Mouse (Mus musculus) spleen, adult 2 months (tissue): ENCODE results near the gene Gm26657. TPM values are rescaled to one million over a fixed set of nuclear protein-coding genes. Genes with fewer than 3 reads are reported as not detected.

Source experiments
- DNase-seq, 2 experiments: peaks; one replicate each; pipeline versions ENCODE4 v3.0.0 to v3.0.0-alpha.2; 2012 to 2021; ENCODE audit warnings: low spot score in 2 of 2, low read depth in 1 of 2
- H3K27ac ChIP-seq: fragments of 200-500 bp; 2 replicates; pipeline ENCODE4 v1.5.1; 2012; ENCODE audit warnings: low read length, inconsistent platforms; ENCODE audit not compliant: insufficient read depth
- H3K27me3 ChIP-seq: fragments of 200-500 bp; 2 replicates; pipeline ENCODE4 v1.6.1; 2012; ENCODE audit warnings: mild to moderate bottlenecking, moderate library complexity, low read length, inconsistent platforms; ENCODE audit not compliant: control insufficient read depth, insufficient read depth
- H3K36me3 ChIP-seq: fragments of 200-500 bp; 2 replicates; pipeline ENCODE4 v1.6.1; 2012; ENCODE audit warnings: mild to moderate bottlenecking, low read length, inconsistent platforms; ENCODE audit not compliant: control insufficient read depth, insufficient read depth
- H3K4me1 ChIP-seq: fragments of 200-500 bp; 2 replicates; pipeline ENCODE4 v1.6.1; 2011; ENCODE audit warnings: inconsistent platforms; ENCODE audit not compliant: control insufficient read depth, insufficient read depth, insufficient read length
- H3K4me3 ChIP-seq: fragments of 200-500 bp; 2 replicates; pipeline ENCODE4 v1.5.1; 2011; ENCODE audit warnings: mild to moderate bottlenecking, inconsistent platforms; ENCODE audit not compliant: insufficient read depth, insufficient read length; ENCODE audit errors: extremely low read depth
- CTCF ChIP-seq: fragments of 200-500 bp; IDR thresholded peaks from 2 replicates; pipeline ENCODE4 v1.5.1; 2011; ENCODE audit warnings: mild to moderate bottlenecking, inconsistent platforms; ENCODE audit not compliant: insufficient read depth, insufficient read length, insufficient replicate concordance; ENCODE audit errors: extremely low read depth
- POLR2A ChIP-seq: fragments of 200-500 bp; IDR thresholded peaks from 2 replicates; pipeline ENCODE4 v1.6.1; 2011; ENCODE audit warnings: low read depth, low read length, inconsistent platforms
- WGBS: fragments of 180-500 bp; shearing (Covaris S2); methylation state at CpG from one replicate; pipeline ENCODE4 v1.1.7; 2018; 5-methylcytosine and 5-hydroxymethylcytosine counted together
- polyA plus RNA-seq: library from polyadenylated mRNA; depleted of rRNA; stranded (reverse); fragments of >200 nt; gene quantifications from 2 replicates; pipeline ENCODE4 v1.2.3, GENCODE M21; 2012

Gm26657 gene
- polyA plus RNA-seq, 1 experiment, result not detected

DNA sequence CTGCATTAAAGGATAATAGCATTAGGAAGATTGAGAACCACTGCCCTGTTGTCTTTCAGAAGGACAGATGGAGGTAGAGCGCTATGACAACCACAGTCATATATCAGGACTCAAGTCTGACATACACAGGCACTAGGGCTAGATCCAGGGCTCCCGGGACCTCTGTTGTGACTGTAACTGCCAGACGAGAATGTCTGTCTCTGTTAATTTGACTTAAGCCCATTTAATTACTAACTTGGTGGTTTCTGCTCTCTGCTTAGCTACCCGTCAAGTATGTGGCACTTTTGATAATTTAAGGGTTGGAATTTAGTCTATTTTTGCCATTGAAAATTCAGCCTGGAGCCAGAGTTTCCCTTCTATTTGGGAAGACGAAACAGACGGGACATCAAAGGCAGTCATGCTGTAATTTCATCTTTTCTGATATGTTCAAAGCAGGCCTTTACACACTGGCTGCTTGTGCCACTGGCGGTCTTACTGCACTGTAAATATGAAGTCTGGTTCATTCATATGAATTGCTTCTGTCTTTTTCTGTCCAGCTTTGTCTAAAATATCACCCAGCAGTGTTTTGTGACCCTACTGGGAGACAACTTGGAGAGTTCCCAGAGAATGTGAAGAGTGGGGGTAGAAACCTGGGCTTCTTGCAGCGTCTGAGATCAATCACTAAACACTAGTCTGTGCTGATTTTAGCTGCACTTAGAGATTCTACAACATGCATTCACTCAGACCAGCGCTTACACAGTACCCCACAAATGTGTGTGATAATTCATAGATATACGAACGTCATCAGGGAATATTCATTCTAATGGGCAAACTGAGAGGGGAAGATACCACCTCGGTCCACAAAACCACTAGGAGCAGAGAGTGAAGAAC is 21.1 kb upstream of the Gm26657 start:
- 84% methylated on average over 12 of the region's 12 CpGs for WGBS
- DNase-seq, result no peak

DNA sequence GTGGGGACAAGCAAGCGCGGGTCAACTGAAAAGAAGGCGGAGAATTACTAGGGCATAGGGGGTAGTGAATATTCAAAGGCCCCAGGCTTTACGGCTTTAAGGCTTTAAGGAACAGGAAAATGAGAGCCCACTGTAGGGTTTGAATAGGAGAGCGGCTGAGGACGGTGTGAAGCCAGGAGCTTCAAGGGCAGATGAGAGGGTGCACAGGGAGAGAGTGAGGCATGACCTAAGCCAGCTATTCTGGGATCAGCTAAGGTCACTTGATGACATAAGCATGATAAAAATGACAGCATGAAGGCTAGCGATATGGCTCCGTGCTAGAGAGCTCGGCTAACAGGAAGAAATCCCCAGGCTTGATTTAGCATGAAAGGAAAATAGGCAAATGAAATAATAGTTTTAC is 20.4 kb upstream of the Gm26657 start:
- Histone ChIP-seq H3K4me3 (no peak overlapping the region), H3K27me3 (no peaks in the 10 kb centered on the region), H3K36me3 (no peaks in the 10 kb centered on the region), H3K27ac (no peak overlapping the region), H3K4me1 (no peaks in the 10 kb centered on the region)
- DNase-seq, result no peak
- TF ChIP-seq CTCF (no peak), POLR2A (no peak)
- 77% methylated on average over 9 of the region's 9 CpGs for WGBS

More for the DNA sequence above, 21.1 kb upstream of the Gm26657 start:
- no peaks in the 10 kb centered on the region for H3K36me3 ChIP-seq
- no peak for TF ChIP-seq CTCF
- no peak for TF ChIP-seq POLR2A
- no peaks in the 10 kb centered on the region for H3K4me1 ChIP-seq
- H3K27ac ChIP-seq, result no peak overlapping the region
- no peaks in the 10 kb centered on the region for H3K27me3 ChIP-seq
- H3K4me3 ChIP-seq, result no peak overlapping the region

DNA sequence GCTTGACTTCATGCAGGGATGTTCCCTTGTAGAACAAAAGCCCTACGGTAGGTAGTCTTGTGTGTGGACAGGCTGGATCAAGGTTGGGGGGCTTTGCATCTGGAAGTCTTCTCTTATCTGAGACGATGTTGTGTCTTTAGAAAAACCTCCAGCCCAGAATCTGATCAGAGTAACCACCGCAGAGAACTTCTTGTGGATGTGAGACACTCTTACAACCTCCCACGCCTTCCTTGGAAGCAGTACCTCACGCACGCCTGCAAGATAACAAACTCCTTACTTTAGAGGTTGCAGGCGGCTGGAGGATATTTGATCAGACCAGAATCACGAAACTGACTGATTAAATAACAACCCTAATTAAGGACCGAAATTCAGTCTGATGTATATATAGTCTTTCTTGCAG is 19.5 kb upstream of the Gm26657 start:
- Histone ChIP-seq H3K27me3 (no peaks in the 10 kb centered on the region), H3K4me1 (no peaks in the 10 kb centered on the region), H3K27ac (no peak overlapping the region), H3K36me3 (no peaks in the 10 kb centered on the region), H3K4me3 (no peak overlapping the region)
- no peak for DNase-seq
- 78% methylated on average over 9 of the region's 9 CpGs for WGBS
- TF ChIP-seq CTCF (no peak), POLR2A (no peak)

DNA sequence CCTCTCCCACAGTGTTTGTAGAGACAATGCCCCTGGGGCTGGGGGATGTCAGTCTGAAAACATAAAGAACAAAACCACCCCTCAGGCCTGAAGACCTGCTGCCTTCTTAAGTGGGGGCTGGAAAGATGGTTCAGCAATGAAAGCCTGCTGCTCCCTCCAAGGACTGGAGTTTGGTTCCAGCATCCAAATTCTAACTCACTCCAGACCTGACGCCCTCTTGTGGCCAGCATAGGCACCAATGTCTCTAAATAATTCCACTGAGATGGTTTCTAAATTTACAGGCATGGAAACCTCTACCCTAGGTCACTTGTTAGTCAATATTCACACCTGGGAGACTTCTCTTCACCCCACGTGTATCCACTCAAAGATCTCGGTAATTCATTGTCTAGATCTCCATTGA is 18.4 kb upstream of the Gm26657 start:
- Histone ChIP-seq H3K36me3 (no peaks in the 10 kb centered on the region), H3K4me1 (no peaks in the 10 kb centered on the region), H3K27ac (no peak overlapping the region), H3K27me3 (no peaks in the 10 kb centered on the region), H3K4me3 (no peak overlapping the region)
- no peak for DNase-seq
- TF ChIP-seq CTCF, result peak; percentile 30; the same call in 1 of the 2 replicates
- no peak for TF ChIP-seq POLR2A
- WGBS, result 28% methylated on average over 3 of the region's 3 CpGs

DNA sequence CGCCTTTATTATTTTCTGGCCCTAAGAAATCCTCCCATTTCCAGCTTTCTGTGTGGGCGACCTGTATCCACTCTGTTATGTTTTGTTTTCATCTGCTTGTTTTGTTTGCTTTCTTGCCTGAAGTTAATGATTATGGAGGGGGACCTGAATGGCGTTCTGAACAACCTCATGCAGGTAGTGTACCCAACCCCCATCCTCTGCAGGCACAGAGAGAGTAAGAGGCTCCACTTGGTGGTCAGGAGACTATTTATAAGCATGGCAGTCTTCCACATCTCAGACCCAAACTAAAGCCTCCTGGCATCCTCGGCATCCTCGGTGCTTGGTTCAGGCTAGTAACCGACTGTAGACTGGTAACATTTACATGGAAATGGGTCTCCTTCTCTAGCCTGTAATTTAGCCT is 17.5 kb upstream of the Gm26657 start:
- H3K4me3 ChIP-seq, result no peak overlapping the region
- no peak overlapping the region for H3K27ac ChIP-seq
- H3K27me3 ChIP-seq, result no peaks in the 10 kb centered on the region
- no peak for TF ChIP-seq CTCF
- TF ChIP-seq POLR2A, result no peak
- no peaks in the 10 kb centered on the region for H3K36me3 ChIP-seq
- 79% methylated on average over 6 of the region's 6 CpGs for whole genome bisulfite sequencing
- no peak for DNase-seq
- H3K4me1 ChIP-seq, result no peaks in the 10 kb centered on the region

DNA sequence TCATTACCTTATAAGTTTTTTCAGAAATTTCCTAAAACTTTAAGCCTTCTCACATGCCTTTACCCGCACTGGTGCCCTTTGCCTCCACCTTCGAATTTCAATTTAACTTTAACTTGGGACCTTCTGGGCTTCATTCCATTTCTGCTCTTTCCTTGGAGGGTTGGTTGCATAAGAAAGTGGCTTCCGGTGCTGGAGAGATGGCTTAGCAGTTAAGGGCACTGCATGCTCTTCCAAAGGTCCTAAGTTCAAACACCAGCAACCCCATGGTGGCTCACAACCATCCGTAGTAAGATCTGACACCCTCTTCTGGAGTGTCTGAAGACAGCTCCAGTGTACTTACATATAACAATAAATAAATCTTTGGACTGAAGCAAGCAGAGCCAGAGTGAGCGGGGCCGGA is 16.6 kb upstream of the Gm26657 start:
- TF ChIP-seq POLR2A (no peak), CTCF (no peak)
- Histone ChIP-seq H3K27ac (no peak overlapping the region), H3K4me1 (no peaks in the 10 kb centered on the region), H3K36me3 (no peaks in the 10 kb centered on the region), H3K4me3 (no peak overlapping the region), H3K27me3 (no peaks in the 10 kb centered on the region)
- 89% methylated on average over 6 of the region's 6 CpGs for whole genome bisulfite sequencing
- no peak for DNase-seq

DNA sequence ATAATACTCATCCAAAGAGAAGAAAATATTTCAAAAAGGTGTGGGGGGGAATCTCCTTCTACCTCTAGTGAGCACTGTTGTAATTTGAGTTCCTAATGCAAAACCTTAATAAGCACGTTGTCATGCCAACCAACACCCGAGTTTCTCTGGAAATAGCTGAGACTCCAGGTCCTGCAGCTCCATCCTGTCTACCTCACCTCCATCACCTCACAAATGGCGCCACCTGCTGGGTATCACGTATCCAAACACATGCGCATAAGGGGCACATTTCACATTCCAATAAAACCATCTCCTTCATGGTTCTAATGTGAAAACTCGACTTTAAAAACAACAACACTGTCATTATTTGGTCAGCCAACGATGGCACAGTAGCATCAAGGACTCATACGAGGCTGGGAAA is 14.0 kb upstream of the Gm26657 start:
- H3K27me3 ChIP-seq, result no peaks in the 10 kb centered on the region
- TF ChIP-seq POLR2A (no peak), CTCF (peak; percentile 3; the same call in 1 of the 2 replicates)

More for the DNA sequence above, 14.0 kb upstream of the Gm26657 start:
- Histone ChIP-seq H3K4me3 (no peak overlapping the region), H3K27ac (no peak overlapping the region), H3K36me3 (no peaks in the 10 kb centered on the region), H3K4me1 (no peaks in the 10 kb centered on the region)
- 69% methylated on average over 8 of the region's 8 CpGs for WGBS
- no peak for DNase-seq
